Mouse (Mus musculus): ENCODE measurements around the gene Vwa2. TPM values are rescaled to one million over a fixed set of nuclear protein-coding genes. Genes with fewer than 3 reads are reported as not detected.

Vwa2 gene
- polyA plus RNA-seq, 1 experiment: 1.6 TPM

DNA sequence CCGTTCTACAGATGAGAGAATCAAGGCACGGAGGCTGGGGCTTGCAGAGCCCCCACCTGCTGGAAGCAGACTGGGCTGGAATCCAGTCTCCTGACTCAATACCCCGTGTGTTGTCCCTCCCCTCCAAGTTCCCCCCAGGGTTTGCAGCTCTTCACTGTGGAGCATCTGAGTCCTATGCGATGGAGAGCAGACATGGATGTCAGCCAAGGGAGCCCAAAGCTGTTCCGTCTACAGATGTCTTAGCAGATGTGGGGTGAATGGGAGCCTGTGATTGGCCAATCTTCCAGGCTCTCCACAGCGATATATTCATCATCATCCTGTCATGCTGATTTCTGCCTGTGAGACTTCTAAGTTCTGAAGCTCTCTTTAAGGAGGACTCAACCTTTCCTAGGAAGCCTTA, 3.3 kb downstream of the Vwa2 start:
- Histone ChIP-seq H3K27ac (ENCODE audit: insufficient read depth, low read length) (no peak overlapping the region), H3K4me3 (ENCODE audit: low read depth, low read length) (no peak overlapping the region), H3K4me1 (ENCODE audit: control insufficient read depth, insufficient read depth, low read length) (peaks cover 8% of the 10 kb centered on the region), H3K9me3 (replicated peaks; ENCODE audit: control insufficient read depth, insufficient read depth, low read length, poor library complexity, severe bottlenecking) (no peaks in the 10 kb centered on the region), H3K27me3 (ENCODE audit: control insufficient read depth, insufficient read depth, low read length, poor library complexity, severe bottlenecking) (peaks cover 2% of the 10 kb centered on the region; the same call in 1 of the 2 replicates), H3K36me3 (ENCODE audit: control insufficient read depth, insufficient read depth, low read length, poor library complexity, severe bottlenecking) (no peaks in the 10 kb centered on the region), H3K9ac (ENCODE audit: low read depth, poor library complexity, severe bottlenecking) (no peak overlapping the region)
- TF ChIP-seq CTCF (IDR thresholded peaks at IDR 0.05; ENCODE audit: low read depth, low read length): no peak
- TF ChIP-seq EP300 (IDR thresholded peaks at IDR 0.05; ENCODE audit: insufficient read depth, low read depth, low read length): no peak
- no peak for TF ChIP-seq POLR2A (IDR thresholded peaks at IDR 0.05; ENCODE audit: insufficient read depth, low read length)

GRCm38 (mm10) chr19:56887879-56888278, 13.8 kb downstream of the Vwa2 start:
- TF ChIP-seq POLR2A (IDR thresholded peaks at IDR 0.05; ENCODE audit: insufficient read depth, low read length) (no peak), EP300 (IDR thresholded peaks at IDR 0.05; ENCODE audit: insufficient read depth, low read depth, low read length) (no peak), CTCF (IDR thresholded peaks at IDR 0.05; ENCODE audit: low read depth, low read length) (no peak)
- H3K27ac ChIP-seq (ENCODE audit: insufficient read depth, low read length): no peak overlapping the region

GRCm38 (mm10) chr19:56888654-56889053, 14.6 kb downstream of the Vwa2 start:
- Histone ChIP-seq H3K27me3 (ENCODE audit: control insufficient read depth, insufficient read depth, low read length, poor library complexity, severe bottlenecking) (no peaks in the 10 kb centered on the region), H3K9me3 (replicated peaks; ENCODE audit: control insufficient read depth, insufficient read depth, low read length, poor library complexity, severe bottlenecking) (no peaks in the 10 kb centered on the region), H3K36me3 (ENCODE audit: control insufficient read depth, insufficient read depth, low read length, poor library complexity, severe bottlenecking) (no peaks in the 10 kb centered on the region), H3K9ac (ENCODE audit: low read depth, poor library complexity, severe bottlenecking) (no peak overlapping the region), H3K4me3 (ENCODE audit: low read depth, low read length) (no peak overlapping the region), H3K27ac (ENCODE audit: insufficient read depth, low read length) (no peak overlapping the region), H3K4me1 (ENCODE audit: control insufficient read depth, insufficient read depth, low read length) (no peaks in the 10 kb centered on the region)
- TF ChIP-seq CTCF (IDR thresholded peaks at IDR 0.05; ENCODE audit: low read depth, low read length): no peak

More at GRCm38 (mm10) chr19:56887879-56888278, 13.8 kb downstream of the Vwa2 start:
- Histone ChIP-seq H3K36me3 (ENCODE audit: control insufficient read depth, insufficient read depth, low read length, poor library complexity, severe bottlenecking) (no peaks in the 10 kb centered on the region), H3K9me3 (replicated peaks; ENCODE audit: control insufficient read depth, insufficient read depth, low read length, poor library complexity, severe bottlenecking) (no peaks in the 10 kb centered on the region), H3K27me3 (ENCODE audit: control insufficient read depth, insufficient read depth, low read length, poor library complexity, severe bottlenecking) (no peaks in the 10 kb centered on the region), H3K4me3 (ENCODE audit: low read depth, low read length) (no peak overlapping the region), H3K4me1 (ENCODE audit: control insufficient read depth, insufficient read depth, low read length) (no peaks in the 10 kb centered on the region), H3K9ac (ENCODE audit: low read depth, poor library complexity, severe bottlenecking) (no peak overlapping the region)

GRCm38 (mm10) chr19:56891438-56891837, 17.4 kb downstream of the Vwa2 start:
- no peak for TF ChIP-seq EP300 (IDR thresholded peaks at IDR 0.05; ENCODE audit: insufficient read depth, low read depth, low read length)
- no peak for TF ChIP-seq CTCF (IDR thresholded peaks at IDR 0.05; ENCODE audit: low read depth, low read length)
- TF ChIP-seq POLR2A (IDR thresholded peaks at IDR 0.05; ENCODE audit: insufficient read depth, low read length): no peak
- H3K9ac ChIP-seq (ENCODE audit: low read depth, poor library complexity, severe bottlenecking): no peak overlapping the region
- no peaks in the 10 kb centered on the region for H3K36me3 ChIP-seq (ENCODE audit: control insufficient read depth, insufficient read depth, low read length, poor library complexity, severe bottlenecking)
- no peaks in the 10 kb centered on the region for H3K9me3 ChIP-seq (replicated peaks; ENCODE audit: control insufficient read depth, insufficient read depth, low read length, poor library complexity, severe bottlenecking)
- H3K4me1 ChIP-seq (ENCODE audit: control insufficient read depth, insufficient read depth, low read length): no peaks in the 10 kb centered on the region
- H3K4me3 ChIP-seq (ENCODE audit: low read depth, low read length): no peak overlapping the region
- no peak overlapping the region for H3K27ac ChIP-seq (ENCODE audit: insufficient read depth, low read length)
- no peaks in the 10 kb centered on the region for H3K27me3 ChIP-seq (ENCODE audit: control insufficient read depth, insufficient read depth, low read length, poor library complexity, severe bottlenecking)

DNA sequence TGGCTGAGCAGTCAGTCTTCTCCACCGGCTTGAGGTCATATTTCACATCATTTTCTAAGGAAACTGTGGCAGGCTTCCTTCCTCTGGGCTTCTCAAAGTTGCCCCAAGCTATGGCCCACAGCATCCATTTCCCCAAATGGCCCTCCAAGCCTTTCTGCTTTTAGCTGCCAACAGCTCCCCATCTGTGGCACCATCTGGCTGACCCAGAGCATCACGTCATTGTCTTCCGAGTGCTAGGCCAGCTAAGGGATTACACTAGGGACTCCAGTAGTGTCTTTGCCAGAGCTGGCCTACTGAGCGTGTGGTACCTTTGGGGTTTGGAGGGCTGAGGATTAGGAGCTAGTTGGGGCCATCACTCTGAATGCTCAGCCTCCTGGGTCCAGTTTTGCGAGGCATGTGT, 18.5 kb downstream of the Vwa2 start:
- no peak overlapping the region for H3K4me3 ChIP-seq (ENCODE audit: low read depth, low read length)
- no peak for TF ChIP-seq POLR2A (IDR thresholded peaks at IDR 0.05; ENCODE audit: insufficient read depth, low read length)
- no peak for TF ChIP-seq EP300 (IDR thresholded peaks at IDR 0.05; ENCODE audit: insufficient read depth, low read depth, low read length)

DNA sequence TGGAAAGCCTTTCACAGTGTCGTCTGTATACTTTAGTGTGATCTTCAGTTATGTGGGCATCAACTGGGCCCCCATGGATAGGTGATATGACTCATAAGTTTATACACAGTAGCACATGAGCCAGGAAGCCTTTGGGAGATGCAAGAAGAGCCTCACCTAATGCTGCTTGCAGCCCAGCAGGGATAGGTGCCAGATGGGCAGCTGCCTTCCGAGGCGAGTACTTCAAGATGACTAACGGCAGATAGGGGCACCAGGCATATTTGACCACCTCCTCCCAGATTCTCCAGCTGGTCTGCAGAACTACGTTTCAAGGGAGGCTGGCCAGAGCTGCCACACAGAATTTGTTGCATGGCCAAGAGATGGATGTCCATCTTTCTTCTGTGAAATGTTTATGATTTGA, 19.3 kb downstream of the Vwa2 start:
- H3K27me3 ChIP-seq (ENCODE audit: control insufficient read depth, insufficient read depth, low read length, poor library complexity, severe bottlenecking): no peaks in the 10 kb centered on the region
- no peak overlapping the region for H3K9ac ChIP-seq (ENCODE audit: low read depth, poor library complexity, severe bottlenecking)
- no peak overlapping the region for H3K27ac ChIP-seq (ENCODE audit: insufficient read depth, low read length)
- no peak for TF ChIP-seq EP300 (IDR thresholded peaks at IDR 0.05; ENCODE audit: insufficient read depth, low read depth, low read length)
- no peaks in the 10 kb centered on the region for H3K4me1 ChIP-seq (ENCODE audit: control insufficient read depth, insufficient read depth, low read length)
- H3K36me3 ChIP-seq (ENCODE audit: control insufficient read depth, insufficient read depth, low read length, poor library complexity, severe bottlenecking): no peaks in the 10 kb centered on the region
- no peaks in the 10 kb centered on the region for H3K9me3 ChIP-seq (replicated peaks; ENCODE audit: control insufficient read depth, insufficient read depth, low read length, poor library complexity, severe bottlenecking)
- no peak overlapping the region for H3K4me3 ChIP-seq (ENCODE audit: low read depth, low read length)

More for the DNA sequence above, 18.5 kb downstream of the Vwa2 start:
- Histone ChIP-seq H3K4me1 (ENCODE audit: control insufficient read depth, insufficient read depth, low read length) (no peaks in the 10 kb centered on the region), H3K9me3 (replicated peaks; ENCODE audit: control insufficient read depth, insufficient read depth, low read length, poor library complexity, severe bottlenecking) (no peaks in the 10 kb centered on the region), H3K27me3 (ENCODE audit: control insufficient read depth, insufficient read depth, low read length, poor library complexity, severe bottlenecking) (no peaks in the 10 kb centered on the region), H3K36me3 (ENCODE audit: control insufficient read depth, insufficient read depth, low read length, poor library complexity, severe bottlenecking) (no peaks in the 10 kb centered on the region), H3K9ac (ENCODE audit: low read depth, poor library complexity, severe bottlenecking) (no peak overlapping the region), H3K27ac (ENCODE audit: insufficient read depth, low read length) (no peak overlapping the region)
